Mouse (Mus musculus): Measurements from ENCODE around the gene Shmt1.

DNA sequence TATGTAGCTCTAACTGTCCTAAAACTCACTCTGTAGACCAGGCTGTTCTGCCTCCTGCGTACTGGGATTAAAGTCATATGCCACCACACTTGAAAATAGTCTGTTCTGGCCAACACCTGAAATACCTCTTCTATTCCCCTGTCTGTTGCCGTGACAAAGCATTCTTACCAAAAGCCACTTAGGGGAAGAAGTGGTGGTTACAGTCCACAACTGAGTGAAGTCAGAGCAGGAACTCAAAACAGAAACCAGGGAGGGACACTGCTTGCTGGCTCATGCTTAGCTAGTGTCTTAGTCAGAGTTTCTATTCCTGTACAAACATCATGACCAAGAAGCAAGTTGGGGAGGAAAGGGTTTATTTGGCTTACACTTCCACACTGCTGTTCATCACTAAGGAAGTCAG lies 42.2 kb downstream of the Shmt1 start:
- no peak for TF ChIP-seq CTCF (IDR thresholded peaks at IDR 0.05; ENCODE audit: borderline replicate concordance, extremely low read depth, insufficient read depth, insufficient read length)
- TF ChIP-seq POLR2A (IDR thresholded peaks at IDR 0.05; ENCODE audit: borderline replicate concordance, extremely low read depth, insufficient read depth, insufficient read length, poor library complexity, severe bottlenecking) = no peak
